Mouse (Mus musculus) left cerebral cortex, postnatal 25 days (tissue): ENCODE results near the gene Foxo3. TPM values are rescaled to one million over a fixed set of nuclear protein-coding genes. Genes with fewer than 3 reads are reported as not detected.

Source experiments
- DNase-seq, 2 experiments: peaks; one replicate each; pipeline ENCODE4 v3.0.0; 2022; ENCODE audit warnings: low spot score in 2 of 2, mixed read lengths in 1 of 2
- intact Hi-C: fragments of 180-260 bp; cut with DNase I; formaldehyde crosslinking; loops from one replicate; pipeline ENCODE4 v1.15.1; 2025
- total RNA-seq, 2 experiments: library from RNA; stranded (reverse); gene quantifications; 2 replicates each; pipeline ENCODE4 v1.2.3; 2021

Foxo3 gene
- total RNA-seq, 2 experiments from 2014 or later, result 65.4 to 73.7 TPM

DNA sequence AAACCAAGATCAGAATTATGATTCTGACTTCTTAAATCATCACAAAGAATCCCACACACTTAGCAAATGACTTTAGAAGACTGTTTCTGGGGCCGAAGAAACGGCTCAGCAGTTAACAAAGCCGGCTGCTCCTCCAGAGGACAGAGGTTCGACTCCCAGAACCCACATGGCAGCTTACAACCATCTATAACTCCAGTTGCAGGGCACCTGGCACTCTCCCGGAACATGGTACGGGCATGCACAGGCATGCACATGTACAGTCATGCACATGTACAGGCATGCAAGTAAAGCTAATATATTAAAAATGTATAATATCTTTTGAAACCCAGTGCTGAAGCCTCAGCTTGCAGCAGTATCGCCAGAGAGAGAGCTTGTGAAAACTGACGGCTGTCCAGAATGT lies 15.5 kb downstream of the Foxo3 start:
- no peak for DNase-seq
- intact Hi-C loops, result no loop called here

- DNase-seq, result peak in 1 of 2 experiments; percentile 43
- intact Hi-C loops, result no loop called here
Measured at GRCm38 (mm10) chr10:42260523-42260922, 16.0 kb downstream of the Foxo3 start.

DNA sequence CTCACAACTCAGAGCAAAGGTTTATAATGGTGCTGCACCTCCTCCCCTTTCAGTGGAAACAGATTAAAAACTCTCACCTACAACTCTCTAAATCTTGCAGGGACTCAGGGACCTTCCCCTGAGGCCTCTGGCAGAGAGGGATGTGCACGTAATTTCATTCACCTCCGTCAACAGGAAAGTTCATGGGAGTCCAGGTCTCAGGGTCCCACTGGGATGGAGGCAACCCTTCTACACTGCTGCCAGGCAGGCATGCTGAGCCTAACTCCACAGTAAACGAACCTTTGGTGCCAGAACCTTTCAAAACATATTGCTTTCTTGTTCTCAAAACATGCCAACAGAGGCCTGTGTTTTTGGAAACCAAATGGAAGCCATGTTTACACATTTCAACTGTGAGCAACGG lies 17.0 kb downstream of the Foxo3 start:
- intact Hi-C loops, result no loop called here
- no peak for DNase-seq

DNA sequence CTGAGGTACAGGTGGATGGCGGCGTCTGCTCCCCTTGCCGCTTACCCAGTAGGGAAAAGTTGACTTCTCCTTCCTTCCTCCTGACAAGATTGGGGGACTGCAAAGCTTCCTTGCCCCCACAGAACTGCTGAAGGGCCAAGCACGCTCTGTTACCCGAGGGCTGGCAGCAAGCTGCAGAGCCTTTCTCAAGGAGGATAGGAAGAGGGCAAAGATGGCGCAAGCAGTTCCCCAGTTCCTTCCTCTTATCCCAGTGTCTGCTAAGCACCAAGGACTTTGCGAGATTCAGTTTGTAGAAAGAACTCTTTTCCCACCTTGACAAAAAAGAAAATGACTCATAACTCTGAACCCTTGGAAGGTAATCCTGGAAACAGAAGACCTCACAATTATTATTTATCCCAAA lies 18.6 kb downstream of the Foxo3 start:
- DNase-seq, result no peak
- intact Hi-C loops, result no loop called here

DNA sequence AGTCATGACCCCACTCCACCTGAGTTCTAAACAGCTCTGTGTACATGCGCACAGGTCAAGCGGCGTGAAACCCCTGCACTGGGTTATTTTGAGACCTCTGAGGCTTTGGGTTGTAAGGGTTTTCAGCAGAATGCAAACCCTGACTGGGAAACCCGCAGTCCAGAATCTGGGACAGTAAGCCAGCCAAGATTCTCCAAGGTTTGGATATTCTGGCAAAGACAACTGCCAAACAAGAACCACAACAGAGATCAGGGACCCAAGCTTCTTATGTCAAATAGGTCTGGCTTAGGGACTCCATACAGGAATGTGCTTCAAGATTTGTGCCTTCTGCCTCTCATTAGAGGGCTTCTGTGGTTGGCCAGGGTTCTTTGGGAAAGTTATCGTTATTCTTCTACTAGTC lies 21.8 kb downstream of the Foxo3 start:
- intact Hi-C loops, result no loop called here
- no peak for DNase-seq

DNA sequence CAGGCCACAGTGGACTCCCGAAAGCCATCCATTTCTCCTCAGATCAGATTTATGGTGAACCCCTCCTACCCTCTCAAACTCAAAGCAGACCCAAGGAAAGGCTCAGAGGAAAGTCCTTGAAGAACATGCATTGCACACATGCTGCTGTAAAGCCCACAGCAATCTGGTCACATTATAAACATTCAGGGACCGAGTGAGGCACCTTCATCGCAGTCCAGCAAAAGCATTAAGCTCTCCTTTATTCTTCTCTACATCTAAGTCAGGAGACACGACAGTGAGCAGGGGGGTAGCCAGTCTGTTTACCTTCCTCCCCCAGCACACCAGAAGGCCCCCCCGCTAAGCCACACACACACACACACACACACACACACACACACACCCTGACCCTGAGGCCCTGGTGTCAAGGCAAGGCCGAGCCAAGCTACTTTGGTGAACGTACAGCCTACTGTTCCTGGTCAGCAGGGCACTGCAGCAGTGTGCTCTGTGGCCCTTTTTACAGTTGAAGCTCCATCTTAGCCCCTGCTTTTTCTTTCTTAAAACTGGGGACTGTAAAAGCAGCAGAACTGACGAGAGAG lies 24.7 kb downstream of the Foxo3 start:
- DNase-seq, result no peak
- intact Hi-C loops, result no loop called here

GRCm38 (mm10) chr10:42251203-42251602 lies 25.4 kb downstream of the Foxo3 start:
- peak; percentile 57 to 68 for DNase-seq
- intact Hi-C loops, result no loop called here

DNA sequence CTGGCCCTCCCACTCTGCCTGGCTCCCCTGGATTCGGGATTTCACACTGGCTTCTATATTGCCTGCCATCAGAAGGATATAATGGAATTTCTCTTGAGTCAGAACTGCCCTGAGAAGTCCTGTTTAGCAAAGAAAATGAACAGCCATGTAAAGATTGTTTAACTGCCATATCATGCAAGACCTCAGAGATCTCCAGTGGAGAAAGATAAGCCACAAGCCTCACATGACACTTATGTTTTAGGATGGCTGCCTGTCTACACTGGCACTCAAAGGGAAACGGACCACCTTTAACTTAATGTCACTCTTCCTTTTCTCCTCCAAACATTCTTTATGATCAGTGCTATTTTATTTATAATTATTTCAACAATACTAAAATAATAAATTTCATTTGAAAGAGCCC lies 26.6 kb downstream of the Foxo3 start:
- intact Hi-C loops, result no loop called here
- DNase-seq, result no peak

GRCm38 (mm10) chr10:42248644-42249043 lies 27.9 kb downstream of the Foxo3 start:
- intact Hi-C loops, result no loop called here
- no peak for DNase-seq

- intact Hi-C loops, result no loop called here
- DNase-seq, result no peak
Measured at GRCm38 (mm10) chr10:42248156-42248555, 28.4 kb downstream of the Foxo3 start.

- DNase-seq, result no peak
- intact Hi-C loops, result no loop called here
Measured at GRCm38 (mm10) chr10:42247125-42247816, 29.3 kb downstream of the Foxo3 start.

DNA sequence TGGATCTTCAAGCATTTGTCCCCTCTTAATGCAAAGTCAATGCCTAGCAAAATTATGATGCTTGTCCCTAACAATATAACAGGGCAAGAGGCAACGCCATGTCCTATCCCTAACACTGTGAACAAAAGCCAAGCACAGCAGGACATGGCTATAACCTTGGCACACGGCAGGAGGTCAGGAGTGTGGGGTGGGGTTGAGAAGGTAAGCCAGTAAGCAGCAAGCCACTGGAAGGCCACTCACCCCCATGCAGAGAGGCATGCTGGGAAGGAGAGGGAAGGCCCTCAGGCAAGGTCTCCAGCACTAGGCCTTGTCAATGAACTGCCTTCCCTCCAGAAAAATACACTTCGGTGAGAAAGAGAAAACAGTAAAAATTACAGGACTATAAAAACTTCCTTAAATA lies 30.1 kb downstream of the Foxo3 start:
- intact Hi-C loops, result no loop called here

DNA sequence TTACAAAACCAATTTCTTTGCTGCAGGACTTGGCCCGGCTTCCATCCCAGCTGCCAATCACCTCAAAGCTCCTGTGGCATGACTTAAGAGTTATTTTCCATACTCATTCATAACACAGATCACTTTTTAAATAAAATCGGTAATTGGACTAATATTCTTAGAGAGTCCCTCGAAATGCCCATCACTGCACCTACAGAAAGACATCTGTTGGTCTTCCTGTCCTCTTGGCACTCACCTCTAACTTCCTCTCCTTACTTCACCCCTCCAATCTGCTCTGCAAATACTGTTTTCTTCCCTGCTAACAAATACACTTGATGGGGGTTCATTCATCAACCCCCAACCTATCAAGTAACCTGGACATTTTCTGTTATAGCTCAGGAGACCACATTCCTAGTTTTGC lies 30.9 kb downstream of the Foxo3 start:
- intact Hi-C loops, result no loop called here
- no peak for DNase-seq

More for the DNA sequence above, 30.1 kb downstream of the Foxo3 start:
- DNase-seq, result no peak

DNA sequence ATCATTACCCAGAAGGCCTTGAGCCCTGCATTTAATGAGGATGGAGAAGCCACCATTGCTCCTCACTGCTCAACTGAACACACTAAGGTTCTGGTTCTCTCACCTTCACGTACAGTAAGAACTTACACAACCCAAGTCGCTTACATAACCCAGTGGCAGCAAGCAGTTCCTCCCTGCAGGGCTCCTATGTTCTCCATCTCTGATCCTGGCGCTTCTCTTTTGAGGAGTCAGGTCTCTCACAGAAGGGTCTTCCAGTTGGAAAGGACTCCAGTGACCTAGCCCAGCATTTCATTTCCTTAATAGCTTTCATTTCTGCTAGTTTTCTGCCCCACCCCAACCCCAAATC lies 31.3 kb downstream of the Foxo3 start:
- intact Hi-C loops, result no loop called here
- DNase-seq, result no peak

GRCm38 (mm10) chr10:42244420-42245255 lies 31.9 kb downstream of the Foxo3 start:
- intact Hi-C loops, result no loop called here
- no peak for DNase-seq

DNA sequence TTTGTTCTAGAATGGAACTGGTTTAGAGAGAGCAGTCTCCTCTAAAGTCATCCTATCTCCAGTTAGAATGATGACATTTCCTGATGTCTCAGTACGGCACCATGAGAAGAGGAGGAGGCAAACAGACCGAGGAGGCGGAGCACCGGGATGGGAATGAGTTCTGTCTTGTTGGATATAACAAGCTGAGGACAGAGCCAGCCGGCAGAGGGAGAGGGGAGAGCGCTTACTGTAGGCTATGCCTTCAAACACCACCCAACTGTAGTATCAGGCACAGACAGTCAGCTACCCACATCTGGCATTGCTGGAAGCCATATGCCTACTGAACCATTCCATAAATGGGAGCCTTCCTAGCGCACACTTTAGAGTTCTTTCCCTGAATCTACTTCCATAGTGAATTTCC lies 32.6 kb downstream of the Foxo3 start:
- intact Hi-C loops, result no loop called here
- peak in 1 of 2 experiments; percentile 33 for DNase-seq

DNA sequence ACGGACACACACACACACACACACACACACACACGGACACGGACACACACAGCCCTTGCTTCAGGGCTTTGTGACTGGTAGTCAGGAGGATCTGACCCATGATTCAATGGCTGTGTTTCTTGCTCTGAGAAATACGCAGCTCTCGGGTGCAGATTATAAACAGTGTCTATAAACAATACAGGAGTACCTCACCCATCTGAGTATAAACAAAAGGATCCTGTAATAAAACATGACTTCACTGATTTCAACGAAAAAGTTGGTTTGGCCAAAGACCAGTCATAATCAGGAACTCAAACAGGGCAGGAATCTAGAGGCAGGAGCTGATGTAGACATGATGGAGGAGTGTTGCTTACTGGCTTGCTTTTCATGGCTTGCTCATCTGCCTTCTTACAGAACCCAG lies 34.1 kb downstream of the Foxo3 start:
- intact Hi-C loops, result no loop called here
- DNase-seq, result no peak

DNA sequence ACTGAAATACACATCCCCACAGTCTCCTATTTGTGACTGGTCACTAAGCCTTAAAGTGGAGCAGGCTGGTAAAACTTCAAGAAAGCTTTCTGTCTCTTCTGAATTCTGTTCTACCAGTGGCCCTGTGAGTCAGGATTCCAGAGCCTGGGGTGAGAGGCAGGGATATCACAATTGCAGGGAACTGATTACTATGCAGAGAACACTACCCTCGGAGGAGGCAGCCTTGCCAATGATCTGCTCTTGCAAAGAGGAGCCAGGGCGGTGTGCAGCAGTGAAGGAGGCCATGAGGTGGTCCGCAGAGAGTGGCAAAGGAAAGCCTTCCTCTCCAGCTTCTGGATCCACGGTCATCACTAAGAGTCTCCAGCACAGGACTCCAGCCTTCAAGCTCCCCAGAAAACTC lies 34.8 kb downstream of the Foxo3 start:
- intact Hi-C loops, result no loop called here
- peak in 1 of 2 experiments; percentile 44 for DNase-seq

DNA sequence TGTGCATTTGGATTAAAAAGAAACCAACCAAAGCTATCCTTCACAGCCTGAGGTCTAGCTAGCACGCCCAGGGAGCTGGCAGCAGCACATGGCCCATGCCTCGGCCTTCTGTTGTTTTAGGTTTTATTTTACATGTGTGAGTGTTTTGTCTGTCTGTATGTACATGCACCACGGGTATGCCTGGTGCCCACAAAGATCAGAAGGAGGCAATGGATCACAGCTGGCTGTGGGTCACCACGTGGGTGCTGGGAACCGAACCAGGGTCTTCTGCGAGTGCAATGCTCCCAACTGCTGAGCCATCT lies 36.8 kb downstream of the Foxo3 start:
- intact Hi-C loops, result no loop called here
- DNase-seq, result no peak

DNA sequence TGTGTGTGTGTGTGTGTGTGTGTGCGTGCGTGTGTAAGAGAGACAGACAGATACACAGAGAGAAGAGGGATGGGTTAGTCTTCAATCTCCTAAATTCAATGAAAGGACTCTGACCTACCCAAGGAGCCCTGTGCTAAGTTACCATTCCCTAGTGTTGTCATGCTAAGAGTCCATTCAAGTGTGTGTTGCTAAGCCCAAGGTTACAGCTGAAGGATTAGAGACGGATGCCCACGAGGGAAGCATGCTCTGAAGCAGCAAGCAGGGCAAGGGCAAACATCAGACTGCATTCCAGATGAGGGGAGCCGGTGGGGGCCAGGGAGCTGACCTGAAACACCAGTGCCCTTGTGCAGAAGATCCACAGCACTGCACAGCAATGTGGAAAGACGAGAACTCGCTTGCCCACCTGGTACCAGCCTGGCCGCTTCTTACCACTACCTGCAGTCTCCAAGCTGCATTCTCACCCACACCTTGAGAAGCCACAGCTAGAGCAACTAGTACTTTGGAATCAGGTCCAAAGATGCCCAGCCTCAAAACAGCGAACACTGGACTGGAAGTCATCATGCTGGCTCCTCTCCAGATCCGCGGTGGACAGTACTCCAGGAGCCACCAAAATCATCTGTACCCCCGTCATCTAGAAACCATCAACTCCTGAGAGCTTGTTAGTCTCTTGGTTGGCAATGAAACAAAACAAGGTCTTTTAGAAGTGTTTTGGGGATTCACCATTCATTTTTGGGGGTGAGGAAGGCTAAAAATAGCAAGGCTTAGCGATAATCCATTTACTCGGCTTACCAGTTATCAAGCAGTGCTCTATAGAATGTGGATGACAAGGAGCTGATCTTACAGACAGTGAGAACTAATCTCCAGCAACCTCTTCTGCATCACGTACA lies 37.4 kb downstream of the Foxo3 start:
- intact Hi-C loops, result no loop called here
- DNase-seq, result no peak
